Mouse (Mus musculus) activated CD4-positive, CD25-positive, alpha-beta regulatory T cell, adult 9 weeks (primary cell): ENCODE results near the gene Zfp52. TPM values are rescaled to one million over a fixed set of nuclear protein-coding genes. Genes with fewer than 3 reads are reported as not detected.

Source experiments
- polyA plus RNA-seq: library from polyadenylated mRNA; unstranded; fragments of 100-300 nt; shearing (Covaris generic); gene quantifications from one replicate; pipeline ENCODE4 v1.2.1, GENCODE M21; 2017

Gene Zfp52
- polyA plus RNA-seq = 30.7 TPM

DNA sequence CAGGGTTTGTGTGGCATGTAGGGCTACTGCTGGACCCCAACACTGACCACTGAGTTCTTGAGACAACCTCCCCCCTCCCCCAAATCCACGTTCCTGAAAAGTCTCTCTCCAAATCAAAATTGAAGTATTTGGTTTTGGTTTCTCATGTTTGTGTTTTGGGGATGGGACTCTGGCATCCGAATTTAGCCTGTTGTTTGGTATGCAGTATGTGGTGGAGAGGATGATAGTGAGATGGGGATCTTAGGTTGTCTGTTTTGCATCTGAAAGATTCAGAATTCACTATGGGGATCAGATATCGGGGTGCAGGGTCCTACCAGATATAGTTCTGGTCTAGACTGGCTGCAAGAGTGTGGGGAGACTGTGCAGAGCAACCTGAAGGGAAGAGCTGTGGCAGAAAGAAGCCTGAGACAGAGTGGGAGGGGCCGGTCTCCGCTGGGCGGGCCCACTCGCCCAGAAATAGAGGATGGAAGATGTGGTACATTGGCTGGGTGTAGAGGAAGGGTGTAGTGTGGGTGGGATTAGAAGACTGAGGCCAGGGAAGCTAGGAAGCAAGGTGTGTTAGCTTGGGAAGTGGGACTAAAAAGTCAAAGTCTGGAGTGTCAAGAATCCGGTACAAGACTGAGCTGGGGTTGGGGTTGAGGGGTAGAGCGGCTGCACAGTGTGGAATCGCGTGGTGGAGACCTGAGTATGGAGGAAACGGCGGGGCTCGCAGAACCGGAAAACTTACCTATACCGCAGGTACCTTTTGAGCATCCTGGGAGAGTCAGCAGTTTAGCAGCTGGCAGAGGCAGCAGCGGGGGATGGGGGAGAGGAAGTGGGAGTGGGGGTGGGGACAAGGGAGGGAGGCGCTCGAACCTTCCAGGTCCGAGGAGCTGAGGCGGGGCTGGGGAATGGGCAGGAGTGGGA is at the start of gene Zfp52:
TSS of gene Zfp52 (plus strand) at position 444 of the 906 bp plus-strand sequence.

GRCm38 (mm10) chr17:21488760-21489499 is 46.4 kb upstream of the Zfp52 start, which contains the start of gene Zfp53:
Zfp53 (plus strand) TSS chr17:21488998.

GRCm38 (mm10) chr17:21566728-21567349 is 31.5 kb downstream of the Zfp52 start, which contains the start of gene Zfp948:
Zfp948 (plus strand) TSS chr17:21567008.

Other genes with a start within 250 kb of the Zfp52 start
- gene Vmn1r237, start 223.7 kb upstream of the Zfp52 start, polyA plus RNA-seq = not detected
- 21.2 TPM for gene Zfp677, start 151.8 kb upstream of the Zfp52 start, polyA plus RNA-seq
- 15.2 TPM for gene Zfp54, start 112.3 kb upstream of the Zfp52 start, polyA plus RNA-seq
- 45.0 TPM for gene Zfp51, start 85.2 kb upstream of the Zfp52 start, polyA plus RNA-seq
- gene Zfp53, start 46.5 kb upstream of the Zfp52 start, polyA plus RNA-seq = 64.0 TPM
- gene Zfp948, start 31.5 kb downstream of the Zfp52 start, polyA plus RNA-seq = 6.4 TPM
- 17.1 TPM for gene Zfp983, start 115.1 kb downstream of the Zfp52 start, polyA plus RNA-seq
- gene Gm10226, start 156.3 kb downstream of the Zfp52 start, polyA plus RNA-seq = 22.5 TPM
- 8.0 TPM for gene Zfp760, start 172.2 kb downstream of the Zfp52 start, polyA plus RNA-seq
- gene Zfp229, start 195.3 kb downstream of the Zfp52 start, polyA plus RNA-seq = 0.59 TPM